Mouse (Mus musculus): ENCODE data around the gene Aldh3a2. TPM values are rescaled to one million over a fixed set of nuclear protein-coding genes. Genes with fewer than 3 reads are reported as not detected.

Gene Aldh3a2
- polyA plus RNA-seq, 1 experiment from 2014 or later, result 32.5 TPM

- H3K27ac ChIP-seq (ENCODE audit: low read depth, low read length), result no peak overlapping the region
- no peak for ATAC-seq (ENCODE audit: low FRiP score, low TSS enrichment)
- H3K9me3 ChIP-seq (ENCODE audit: control insufficient read depth, low read length), result no peaks in the 10 kb centered on the region
- 100% methylated on average over 1 of the region's 1 CpGs for WGBS
- H3K9ac ChIP-seq (ENCODE audit: low read depth, low read length), result no peak overlapping the region
- peaks cover 29% of the 10 kb centered on the region; the same call in 1 of the 2 replicates for H3K36me3 ChIP-seq (ENCODE audit: control insufficient read depth, insufficient read depth, low read length)
- H3K4me1 ChIP-seq (ENCODE audit: control insufficient read depth, insufficient read depth, low read length), result no peaks in the 10 kb centered on the region; the same call in 1 of the 2 replicates
- H3K4me3 ChIP-seq (ENCODE audit: low read length), result no peak overlapping the region
- H3K27me3 ChIP-seq (ENCODE audit: control insufficient read depth, insufficient read depth, low read length), result no peaks in the 10 kb centered on the region
- H3K4me2 ChIP-seq (replicated peaks; ENCODE audit: low read depth, low read length), result no peak overlapping the region
Measured at GRCm38 (mm10) chr11:61263841-61264240, 3.4 kb downstream of the Aldh3a2 start.

GRCm38 (mm10) chr11:61262516-61262915 is 4.7 kb downstream of the Aldh3a2 start:
- H3K27me3 ChIP-seq (ENCODE audit: control insufficient read depth, insufficient read depth, low read length), result no peaks in the 10 kb centered on the region
- H3K4me1 ChIP-seq (ENCODE audit: control insufficient read depth, insufficient read depth, low read length), result no peaks in the 10 kb centered on the region; the same call in 1 of the 2 replicates
- H3K9ac ChIP-seq (ENCODE audit: low read depth, low read length), result no peak overlapping the region
- ATAC-seq (ENCODE audit: low FRiP score, low TSS enrichment), result no peak
- no peaks in the 10 kb centered on the region for H3K9me3 ChIP-seq (ENCODE audit: control insufficient read depth, low read length)
- no peak overlapping the region for H3K4me3 ChIP-seq (ENCODE audit: low read length)
- peaks cover 39% of the 10 kb centered on the region for H3K36me3 ChIP-seq (ENCODE audit: control insufficient read depth, insufficient read depth, low read length)
- H3K27ac ChIP-seq (ENCODE audit: low read depth, low read length), result no peak overlapping the region
- H3K4me2 ChIP-seq (replicated peaks; ENCODE audit: low read depth, low read length), result no peak overlapping the region
- WGBS, result 93% methylated on average over 14 of the region's 14 CpGs

- no peak for ATAC-seq (ENCODE audit: low FRiP score, low TSS enrichment)
- WGBS, result 95% methylated on average over 6 of the region's 6 CpGs
- Histone ChIP-seq H3K4me2 (replicated peaks; ENCODE audit: low read depth, low read length) (no peak overlapping the region), H3K36me3 (ENCODE audit: control insufficient read depth, insufficient read depth, low read length) (peaks cover 61% of the 10 kb centered on the region), H3K27me3 (ENCODE audit: control insufficient read depth, insufficient read depth, low read length) (no peaks in the 10 kb centered on the region), H3K9ac (ENCODE audit: low read depth, low read length) (no peak overlapping the region), H3K9me3 (ENCODE audit: control insufficient read depth, low read length) (no peaks in the 10 kb centered on the region), H3K4me3 (ENCODE audit: low read length) (no peak overlapping the region), H3K27ac (ENCODE audit: low read depth, low read length) (no peak overlapping the region), H3K4me1 (ENCODE audit: control insufficient read depth, insufficient read depth, low read length) (no peaks in the 10 kb centered on the region)
Measured at GRCm38 (mm10) chr11:61259106-61259505, 8.2 kb downstream of the Aldh3a2 start.

GRCm38 (mm10) chr11:61252807-61253206 is 14.5 kb downstream of the Aldh3a2 start:
- Histone ChIP-seq H3K4me3 (ENCODE audit: low read length) (no peak overlapping the region), H3K4me1 (ENCODE audit: control insufficient read depth, insufficient read depth, low read length) (no peaks in the 10 kb centered on the region), H3K27me3 (ENCODE audit: control insufficient read depth, insufficient read depth, low read length) (no peaks in the 10 kb centered on the region), H3K9ac (ENCODE audit: low read depth, low read length) (no peak overlapping the region), H3K9me3 (ENCODE audit: control insufficient read depth, low read length) (no peaks in the 10 kb centered on the region), H3K4me2 (replicated peaks; ENCODE audit: low read depth, low read length) (no peak overlapping the region), H3K27ac (ENCODE audit: low read depth, low read length) (no peak overlapping the region), H3K36me3 (ENCODE audit: control insufficient read depth, insufficient read depth, low read length) (peaks cover 44% of the 10 kb centered on the region)
- no peak for ATAC-seq (ENCODE audit: low FRiP score, low TSS enrichment)
- 92% methylated on average over 12 of the region's 12 CpGs for WGBS

- Histone ChIP-seq H3K36me3 (ENCODE audit: control insufficient read depth, insufficient read depth, low read length) (peaks cover 39% of the 10 kb centered on the region), H3K27me3 (ENCODE audit: control insufficient read depth, insufficient read depth, low read length) (no peaks in the 10 kb centered on the region), H3K9ac (ENCODE audit: low read depth, low read length) (no peak overlapping the region), H3K9me3 (ENCODE audit: control insufficient read depth, low read length) (no peaks in the 10 kb centered on the region), H3K4me1 (ENCODE audit: control insufficient read depth, insufficient read depth, low read length) (no peaks in the 10 kb centered on the region), H3K27ac (ENCODE audit: low read depth, low read length) (no peak overlapping the region), H3K4me3 (ENCODE audit: low read length) (no peak overlapping the region), H3K4me2 (replicated peaks; ENCODE audit: low read depth, low read length) (no peak overlapping the region)
- no peak for ATAC-seq (ENCODE audit: low FRiP score, low TSS enrichment)
- 77% methylated on average over 10 of the region's 10 CpGs for WGBS
Measured at GRCm38 (mm10) chr11:61251741-61252140, 15.5 kb downstream of the Aldh3a2 start.

GRCm38 (mm10) chr11:61244406-61244805 is 22.9 kb downstream of the Aldh3a2 start:
- Histone ChIP-seq H3K9ac (ENCODE audit: low read depth, low read length) (no peak overlapping the region), H3K27me3 (ENCODE audit: control insufficient read depth, insufficient read depth, low read length) (no peaks in the 10 kb centered on the region), H3K4me1 (ENCODE audit: control insufficient read depth, insufficient read depth, low read length) (no peaks in the 10 kb centered on the region), H3K4me2 (replicated peaks; ENCODE audit: low read depth, low read length) (no peak overlapping the region), H3K4me3 (ENCODE audit: low read length) (no peak overlapping the region), H3K36me3 (ENCODE audit: control insufficient read depth, insufficient read depth, low read length) (peaks cover 11% of the 10 kb centered on the region; the same call in 1 of the 2 replicates), H3K9me3 (ENCODE audit: control insufficient read depth, low read length) (no peaks in the 10 kb centered on the region), H3K27ac (ENCODE audit: low read depth, low read length) (no peak overlapping the region)
- ATAC-seq (ENCODE audit: low FRiP score, low TSS enrichment), result no peak
- 86% methylated on average over 7 of the region's 7 CpGs for WGBS

GRCm38 (mm10) chr11:61236015-61236414 is 31.2 kb downstream of the Aldh3a2 start:
- Histone ChIP-seq H3K27me3 (ENCODE audit: control insufficient read depth, insufficient read depth, low read length) (no peaks in the 10 kb centered on the region), H3K4me2 (replicated peaks; ENCODE audit: low read depth, low read length) (no peak overlapping the region), H3K4me3 (ENCODE audit: low read length) (no peak overlapping the region), H3K27ac (ENCODE audit: low read depth, low read length) (no peak overlapping the region), H3K9ac (ENCODE audit: low read depth, low read length) (no peak overlapping the region), H3K4me1 (ENCODE audit: control insufficient read depth, insufficient read depth, low read length) (peaks cover 9% of the 10 kb centered on the region), H3K9me3 (ENCODE audit: control insufficient read depth, low read length) (no peaks in the 10 kb centered on the region), H3K36me3 (ENCODE audit: control insufficient read depth, insufficient read depth, low read length) (no peaks in the 10 kb centered on the region)
- WGBS, result 78% methylated on average over 3 of the region's 3 CpGs
- ATAC-seq (ENCODE audit: low FRiP score, low TSS enrichment), result no peak

GRCm38 (mm10) chr11:61234174-61234573 is 33.1 kb downstream of the Aldh3a2 start:
- no peaks in the 10 kb centered on the region for H3K27me3 ChIP-seq (ENCODE audit: control insufficient read depth, insufficient read depth, low read length)
- H3K27ac ChIP-seq (ENCODE audit: low read depth, low read length), result no peak overlapping the region
- no peak overlapping the region for H3K4me3 ChIP-seq (ENCODE audit: low read length)
- H3K9ac ChIP-seq (ENCODE audit: low read depth, low read length), result no peak overlapping the region
- H3K9me3 ChIP-seq (ENCODE audit: control insufficient read depth, low read length), result no peaks in the 10 kb centered on the region
- WGBS, result 44% methylated on average over 5 of the region's 5 CpGs
- H3K4me1 ChIP-seq (ENCODE audit: control insufficient read depth, insufficient read depth, low read length), result peaks cover 9% of the 10 kb centered on the region
- no peak overlapping the region for H3K4me2 ChIP-seq (replicated peaks; ENCODE audit: low read depth, low read length)
- H3K36me3 ChIP-seq (ENCODE audit: control insufficient read depth, insufficient read depth, low read length), result no peaks in the 10 kb centered on the region
- no peak for ATAC-seq (ENCODE audit: low FRiP score, low TSS enrichment)

GRCm38 (mm10) chr11:61231329-61231728 is 35.9 kb downstream of the Aldh3a2 start:
- no peak overlapping the region for H3K4me3 ChIP-seq (ENCODE audit: low read length)
- no peaks in the 10 kb centered on the region for H3K27me3 ChIP-seq (ENCODE audit: control insufficient read depth, insufficient read depth, low read length)
- peaks cover 9% of the 10 kb centered on the region for H3K4me1 ChIP-seq (ENCODE audit: control insufficient read depth, insufficient read depth, low read length)
- H3K27ac ChIP-seq (ENCODE audit: low read depth, low read length), result no peak overlapping the region
- H3K4me2 ChIP-seq (replicated peaks; ENCODE audit: low read depth, low read length), result peak overlapping the region; percentile 25; the same call in 1 of the 2 replicates
- no peaks in the 10 kb centered on the region for H3K36me3 ChIP-seq (ENCODE audit: control insufficient read depth, insufficient read depth, low read length)
- H3K9ac ChIP-seq (ENCODE audit: low read depth, low read length), result no peak overlapping the region
- ATAC-seq (ENCODE audit: low FRiP score, low TSS enrichment), result peak; percentile 78
- WGBS, result 13% methylated on average over 9 of the region's 9 CpGs
- no peaks in the 10 kb centered on the region for H3K9me3 ChIP-seq (ENCODE audit: control insufficient read depth, low read length)

All from kidney, embryonic 14.5 days (tissue).